Mouse (Mus musculus) retina, postnatal 7 days (tissue): ENCODE measurements around the gene Rnf186.
"Not testable (repeated sequence)": the region's sequence is repeated elsewhere in the genome, so short reads cannot be mapped to it uniquely, and the experiment has no call there.

Experiments used
- DNase-seq: peaks from one replicate; pipeline ENCODE4 v3.0.0-alpha.2; 2012; ENCODE audit warnings: low read depth, low spot score

The Rnf186 gene

GRCm38 (mm10) chr4:138972139-138972826 lies 5.4 kb downstream of the Rnf186 start:
- DNase-seq = no peak

- no peak for DNase-seq
These were observed 6.2 kb downstream of the Rnf186 start, which contains the start of gene Tmco4 for GRCm38 (mm10) chr4:138972827-138973718. Tmco4 (plus strand) TSS chr4:138972888.

- DNase-seq = no peak
These were observed 6.8 kb downstream of the Rnf186 start for GRCm38 (mm10) chr4:138973719-138974115.

GRCm38 (mm10) chr4:138974540-138974939 lies 7.6 kb downstream of the Rnf186 start:
- not testable (repeated sequence) for DNase-seq

GRCm38 (mm10) chr4:138975194-138975593 lies 8.3 kb downstream of the Rnf186 start:
- no peak for DNase-seq

- DNase-seq = no peak
These were observed 9.1 kb downstream of the Rnf186 start for GRCm38 (mm10) chr4:138976046-138976445.

GRCm38 (mm10) chr4:138980021-138980420 lies 13.1 kb downstream of the Rnf186 start:
- DNase-seq = no peak

GRCm38 (mm10) chr4:138980771-138981420 lies 14.0 kb downstream of the Rnf186 start:
- no peak for DNase-seq

- DNase-seq = no peak
These were observed 16.5 kb downstream of the Rnf186 start for GRCm38 (mm10) chr4:138983422-138983821.

- DNase-seq = no peak
These were observed 17.8 kb downstream of the Rnf186 start for GRCm38 (mm10) chr4:138984744-138985143.

- no peak for DNase-seq
These were observed 19.4 kb downstream of the Rnf186 start for GRCm38 (mm10) chr4:138986280-138986679.

GRCm38 (mm10) chr4:138994389-138994788 lies 27.5 kb downstream of the Rnf186 start:
- DNase-seq = no peak

GRCm38 (mm10) chr4:138996410-138996809 lies 29.5 kb downstream of the Rnf186 start:
- no peak for DNase-seq

GRCm38 (mm10) chr4:138997121-138997520 lies 30.2 kb downstream of the Rnf186 start:
- DNase-seq = no peak

- DNase-seq = no peak
These were observed 31.7 kb downstream of the Rnf186 start for GRCm38 (mm10) chr4:138998611-138999010.

- no peak for DNase-seq
These were observed 34.1 kb downstream of the Rnf186 start for GRCm38 (mm10) chr4:139001026-139001425.

GRCm38 (mm10) chr4:139001433-139001832 lies 34.5 kb downstream of the Rnf186 start:
- no peak for DNase-seq

- no peak for DNase-seq
These were observed 37.2 kb downstream of the Rnf186 start for GRCm38 (mm10) chr4:139004067-139004466.

GRCm38 (mm10) chr4:139005214-139005613 lies 38.3 kb downstream of the Rnf186 start:
- DNase-seq = no peak

GRCm38 (mm10) chr4:139007353-139007752 lies 40.4 kb downstream of the Rnf186 start:
- DNase-seq = no peak

- DNase-seq = no peak
These were observed 41.1 kb downstream of the Rnf186 start for GRCm38 (mm10) chr4:139007981-139008536.

GRCm38 (mm10) chr4:139011201-139011702 lies 44.3 kb downstream of the Rnf186 start:
- no peak for DNase-seq
